24 mouse cellular contexts compared by ENCODE assay signal in genomic region chr1:93289678-93290214, GRCm38 (mm10). TPM values are rescaled to one million over a fixed set of nuclear protein-coding genes. Genes with fewer than 3 reads are reported as not detected.
A peak's percentile ranks its signal among the peaks of the same experiment; 100 is the strongest.
DNase-seq lines count a peak whose midpoint lies in the region; ATAC-seq and TF ChIP-seq lines count a peak whose summit lies in the region.
"Had no signal": no experiment of that assay in that cellular context is flagged by ENCODE, and none has a peak within 500 bp of the region (broad histone marks: within the 10 kb centered on the region; RNA-seq: fewer than 3 reads in every experiment).

No protein-coding gene starts in this region.

- 16% methylated on average over 3 of the region's 3 CpGs for WGBS in liver, postnatal 0 days (ENCODE audit: insufficient replicate concordance)
- WGBS in liver, embryonic 12.5 days (ENCODE audit: insufficient replicate concordance): 9% methylated on average over 3 of the region's 3 CpGs

- H3K4me3 ChIP-seq in liver, postnatal 0 days (ENCODE audit: low read depth, low read length): no peak overlapping the region
- H3K4me3 ChIP-seq in liver, embryonic 12.5 days: no peak overlapping the region
- H3K4me3 ChIP-seq in MEL (ENCODE audit: control insufficient read depth in 1 of 2, insufficient read depth in 1 of 2, low read depth in 2 of 2, low read length in 2 of 2): no peak overlapping the region
- H3K4me3 ChIP-seq: embryonic facial prominence, embryonic 10.5 days; heart, adult 2 months; heart, embryonic 15.5 days; hindbrain, embryonic 12.5 days; layer of hippocampus, adult 2 months; left cerebral cortex, adult 2 months; liver, embryonic 13.5 days; midbrain, embryonic 10.5 days; neural tube, embryonic 15.5 days had no signal

- H3K27me3 ChIP-seq in liver, postnatal 0 days (ENCODE audit: insufficient read depth, low read length): no peaks in the 10 kb centered on the region
- no peaks in the 10 kb centered on the region for H3K27me3 ChIP-seq in liver, embryonic 12.5 days (replicated peaks)
- H3K27me3 ChIP-seq in MEL (ENCODE audit: control insufficient read depth in 1 of 2, insufficient read depth in 2 of 2, low read length in 2 of 2): no peaks in the 10 kb centered on the region
- H3K27me3 ChIP-seq: heart, embryonic 15.5 days; hindbrain, embryonic 12.5 days; liver, embryonic 13.5 days; neural tube, embryonic 15.5 days had no signal

- no peak overlapping the region for H3K27ac ChIP-seq in liver, postnatal 0 days (ENCODE audit: low read depth)
- H3K27ac ChIP-seq in liver, embryonic 12.5 days: no peak overlapping the region
- no peak overlapping the region for H3K27ac ChIP-seq in MEL (ENCODE audit: control insufficient read depth, low read depth, low read length)
- H3K27ac ChIP-seq: embryonic facial prominence, embryonic 10.5 days; heart, adult 2 months; heart, embryonic 15.5 days; hindbrain, embryonic 12.5 days; layer of hippocampus, adult 2 months; left cerebral cortex, adult 2 months; liver, embryonic 13.5 days; midbrain, embryonic 10.5 days; neural tube, embryonic 15.5 days had no signal

- no peaks in the 10 kb centered on the region for H3K36me3 ChIP-seq in liver, postnatal 0 days (replicated peaks; ENCODE audit: insufficient read depth, low read length)
- H3K36me3 ChIP-seq in liver, embryonic 12.5 days: no peaks in the 10 kb centered on the region
- peaks cover 0 to 7% of the 10 kb centered on the region in 2 experiments; a peak in 2 of 4 replicates for H3K36me3 ChIP-seq in MEL (ENCODE audit: control insufficient read depth in 1 of 2, insufficient read depth in 2 of 2, low read length in 2 of 2)
- H3K36me3 ChIP-seq: embryonic facial prominence, embryonic 10.5 days; G1E; heart, embryonic 15.5 days; liver, embryonic 13.5 days; midbrain, embryonic 10.5 days; neural tube, embryonic 15.5 days had no signal

- TF ChIP-seq RAD21 in MEL (IDR thresholded peaks at IDR 0.05; ENCODE audit: low read depth, low read length): no peak

- H3K4me2 ChIP-seq in liver, postnatal 0 days (ENCODE audit: low read depth, low read length): no peak overlapping the region
- H3K4me2 ChIP-seq in liver, embryonic 12.5 days: no peak overlapping the region
- H3K4me2 ChIP-seq: heart, embryonic 15.5 days; hindbrain, embryonic 12.5 days; liver, embryonic 13.5 days; neural tube, embryonic 15.5 days had no signal

- peak; percentile 28 for DNase-seq in liver, postnatal 0 days
- peak; percentile 69 for DNase-seq in MEL (ENCODE audit: low read depth, low spot score)
- DNase-seq in thymus, postnatal 14 days: peak; percentile 18
- no peak for DNase-seq in layer of hippocampus, postnatal 10 days (ENCODE audit: low spot score in 2 of 2)
- DNase-seq in urinary bladder, postnatal 36 days (ENCODE audit: low spot score in 2 of 2): no peak
- DNase-seq in embryo, embryonic 11 days: no peak
- DNase-seq: adrenal gland, adult 2 months; cerebellum, postnatal 25 days; heart, adult 2 months; liver, embryonic 13.5 days; lung, postnatal 10 days; right cerebral cortex, postnatal 4 days had no signal

- H3K9ac ChIP-seq in liver, postnatal 0 days (replicated peaks): no peak overlapping the region
- no peak overlapping the region for H3K9ac ChIP-seq in liver, embryonic 12.5 days
- peak overlapping the region; percentile 28 for H3K9ac ChIP-seq in MEL (ENCODE audit: control insufficient read depth, low read depth, low read length, poor library complexity, severe bottlenecking)
- H3K9ac ChIP-seq: heart, embryonic 15.5 days; hindbrain, embryonic 12.5 days; liver, embryonic 13.5 days; neural tube, embryonic 15.5 days had no signal

- H3K79me2 ChIP-seq in MEL (ENCODE audit: control insufficient read depth, insufficient read depth, low read length, poor library complexity): no peaks in the 10 kb centered on the region

- no peaks in the 10 kb centered on the region for H3K9me3 ChIP-seq in liver, postnatal 0 days (ENCODE audit: low read length)
- no peaks in the 10 kb centered on the region for H3K9me3 ChIP-seq in liver, embryonic 12.5 days (replicated peaks)
- H3K9me3 ChIP-seq in MEL (replicated peaks; ENCODE audit: insufficient read depth, low read length): no peaks in the 10 kb centered on the region
- H3K9me3 ChIP-seq: embryonic facial prominence, embryonic 10.5 days; G1E; heart, embryonic 15.5 days; hindbrain, embryonic 12.5 days; liver, embryonic 13.5 days; midbrain, embryonic 10.5 days; neural tube, embryonic 15.5 days had no signal

- no peaks in the 10 kb centered on the region for H3K4me1 ChIP-seq in liver, postnatal 0 days (ENCODE audit: insufficient read depth)
- H3K4me1 ChIP-seq in liver, embryonic 12.5 days: no peaks in the 10 kb centered on the region
- peaks cover 0 to 18% of the 10 kb centered on the region in 2 experiments; a peak in 2 of 4 replicates for H3K4me1 ChIP-seq in MEL (ENCODE audit: control insufficient read depth in 1 of 2, insufficient read depth in 2 of 2, low read length in 2 of 2)
- H3K4me1 ChIP-seq: embryonic facial prominence, embryonic 10.5 days; heart, embryonic 15.5 days; hindbrain, embryonic 12.5 days; liver, embryonic 13.5 days; midbrain, embryonic 10.5 days; neural tube, embryonic 15.5 days had no signal

- no peak for TF ChIP-seq CTCF in liver, postnatal 0 days (IDR thresholded peaks at IDR 0.05; ENCODE audit: low read depth)
- TF ChIP-seq CTCF in MEL (IDR thresholded peaks at IDR 0.05 in 2 of 3, conservative IDR thresholded peaks at IDR 0.05 in 1 of 3; ENCODE audit: control insufficient read depth in 1 of 3, insufficient read depth in 1 of 3, low read depth in 2 of 3, low read length in 3 of 3, poor library complexity in 1 of 3, severe bottlenecking in 1 of 3): no peak

- no peak for TF ChIP-seq POLR2A in MEL (IDR thresholded peaks at IDR 0.05; ENCODE audit: control insufficient read depth in 1 of 2, insufficient read depth in 1 of 2, low read depth in 1 of 2, low read length in 2 of 2, poor library complexity in 1 of 2)

- ATAC-seq in liver, postnatal 0 days: no peak
- no peak for ATAC-seq in liver, embryonic 12.5 days
- peak; percentile 46 for ATAC-seq in inflammation-experienced regulatory T-cells, adult 6 months
- ATAC-seq: forebrain, embryonic 16.5 days; intestine, postnatal 0 days had no signal

- no peak for TF ChIP-seq EP300 in liver, postnatal 0 days (IDR thresholded peaks at IDR 0.05; ENCODE audit: low read depth)
- no peak for TF ChIP-seq EP300 in MEL (IDR thresholded peaks at IDR 0.05; ENCODE audit: low read depth in 1 of 2, low read length in 2 of 2)

TF ChIP-seq in MEL, 35 proteins besides CTCF, POLR2A, EP300 and RAD21:
- TF ChIP-seq NELFE (IDR thresholded peaks at IDR 0.05; ENCODE audit: low read depth, low read length): no peak
- TF ChIP-seq MAX (IDR thresholded peaks at IDR 0.05; ENCODE audit: low read length): 0 out of 2 replicates have a peak, but pooled peaks have one; percentile 28

RNA-seq across cellular contexts. Expression of gene Mterf4, which starts 16.0 kb away (rescaled TPM):
- 8.7 and 9.4 TPM in 2 replicates for polyA plus RNA-seq in liver, postnatal 0 days (2015; fragmentation: Nextera tagmentation; extraction: Ambion mirVana)
- 17.4 and 17.5 TPM in 2 replicates for polyA plus RNA-seq in liver, embryonic 12.5 days (2016; fragmentation: Nextera tagmentation; extraction: Ambion mirVana)
- total RNA-seq in MEL (2012; rRNA removed): 29.8 and 34.6 TPM in 2 replicates
- polyA plus RNA-seq in MEL (2012; ENCODE audit: insufficient read depth in 1 of 2, insufficient read length in 2 of 2, low read depth in 1 of 2, low replicate concordance in 2 of 2, missing spikeins in 1 of 2): 10 to 100 TPM in 1 of 2 experiments, not detected in 1; 33.9 TPM
- 10 to 100 TPM; 16.0 to 23.7 (median 21.7) TPM for polyA plus RNA-seq in inflammation-experienced regulatory T-cells, adult 6 months (2017; shearing (Covaris generic))
- 10 to 100 TPM; 18.9 to 20.4 TPM for total RNA-seq in layer of hippocampus, postnatal 10 days (2021)

RNA-seq across cellular contexts. Expression of gene Ppp1r7, which starts 52.9 kb away (rescaled TPM):
- 19.5 and 21.2 TPM in 2 replicates for polyA plus RNA-seq in liver, postnatal 0 days (2015; fragmentation: Nextera tagmentation; extraction: Ambion mirVana)
- polyA plus RNA-seq in liver, embryonic 12.5 days (2016; fragmentation: Nextera tagmentation; extraction: Ambion mirVana): 58.6 and 59.6 TPM in 2 replicates
- 32.4 and 36.6 TPM in 2 replicates for total RNA-seq in MEL (2012; rRNA removed)
- 100 to 1,000 TPM in 1 of 2 experiments, 10 to 100 TPM in 1; 74.9 to 131 TPM for polyA plus RNA-seq in MEL (2012; ENCODE audit: insufficient read depth in 1 of 2, insufficient read length in 2 of 2, low read depth in 1 of 2, low replicate concordance in 2 of 2, missing spikeins in 1 of 2)
- polyA plus RNA-seq in inflammation-experienced regulatory T-cells, adult 6 months (2017; shearing (Covaris generic)): 10 to 100 TPM; 63.4 to 69.2 (median 69.1) TPM
- 10 to 100 TPM; 62.1 to 73.1 TPM for total RNA-seq in layer of hippocampus, postnatal 10 days (2021)

RNA-seq across cellular contexts. Expression of gene Pask, which starts 53.5 kb away (rescaled TPM):
- polyA plus RNA-seq in liver, postnatal 0 days (2015; fragmentation: Nextera tagmentation; extraction: Ambion mirVana): 1.9 and 2.3 TPM in 2 replicates
- polyA plus RNA-seq in liver, embryonic 12.5 days (2016; fragmentation: Nextera tagmentation; extraction: Ambion mirVana): 9.7 and 10.0 TPM in 2 replicates
- 17.4 and 22.5 TPM in 2 replicates for total RNA-seq in MEL (2012; rRNA removed)
- polyA plus RNA-seq in MEL (2012; ENCODE audit: insufficient read depth in 1 of 2, insufficient read length in 2 of 2, low read depth in 1 of 2, low replicate concordance in 2 of 2, missing spikeins in 1 of 2): 10 to 100 TPM in 1 of 2 experiments, not detected in 1; 19.0 TPM
- polyA plus RNA-seq in inflammation-experienced regulatory T-cells, adult 6 months (2017; shearing (Covaris generic)): 1 to 10 TPM; 1.2 to 3.8 (median 1.4) TPM
- total RNA-seq in layer of hippocampus, postnatal 10 days (2021): 1 to 10 TPM; 7.6 to 7.7 TPM

RNA-seq across cellular contexts. Expression of gene Sned1, which starts 54.1 kb away (rescaled TPM):
- 0.25 and 0.54 TPM in 2 replicates for polyA plus RNA-seq in liver, postnatal 0 days (2015; fragmentation: Nextera tagmentation; extraction: Ambion mirVana)
- polyA plus RNA-seq in liver, embryonic 12.5 days (2016; fragmentation: Nextera tagmentation; extraction: Ambion mirVana): 0.52 and 1.4 TPM in 2 replicates
- total RNA-seq in MEL (2012; rRNA removed): 0.07 and 0.12 TPM in 2 replicates
- under 1 TPM in 1 of 2 experiments, not detected in 1; 0.13 TPM for polyA plus RNA-seq in MEL (2012; ENCODE audit: insufficient read depth in 1 of 2, insufficient read length in 2 of 2, low read depth in 1 of 2, low replicate concordance in 2 of 2, missing spikeins in 1 of 2)
- under 1 TPM; 0.05 to 0.28 (median 0.09) TPM for polyA plus RNA-seq in inflammation-experienced regulatory T-cells, adult 6 months (2017; shearing (Covaris generic))
- 10 to 100 TPM in 1 of 2 experiments, 1 to 10 TPM in 1; 9.3 to 10.2 TPM for total RNA-seq in layer of hippocampus, postnatal 10 days (2021)
- polyA plus RNA-seq: G1E had no signal

Comparison
In these comparisons a context has a peak if more than half of its experiments do, and no peak if none do; other contexts are left out.
1. DNase-seq: peak in liver, postnatal 0 days (single experiment), MEL (single experiment) and thymus, postnatal 14 days (single experiment); none in layer of hippocampus, postnatal 10 days (0 of 2), urinary bladder, postnatal 36 days (0 of 2) and embryo, embryonic 11 days (single experiment).